Mouse (Mus musculus): ENCODE results near the gene Slit3. TPM values are rescaled to one million over a fixed set of nuclear protein-coding genes. Genes with fewer than 3 reads are reported as not detected.

Slit3 gene
- polyA plus RNA-seq, 1 experiment from 2014 or later, result 4.8 TPM

GRCm38 (mm10) chr11:35298526-35298925 is 177.5 kb downstream of the Slit3 start:
- Histone ChIP-seq H3K4me2 (replicated peaks; ENCODE audit: low read depth) (no peak overlapping the region), H3K9me3 (ENCODE audit: control insufficient read depth) (no peaks in the 10 kb centered on the region), H3K4me1 (replicated peaks; ENCODE audit: control insufficient read depth, insufficient read depth, low read length) (0 out of 2 replicates have a peak, but pooled peaks cover 6% of the 10 kb centered on the region), H3K27me3 (replicated peaks; ENCODE audit: control insufficient read depth, insufficient read depth, low read length) (no peaks in the 10 kb centered on the region), H3K9ac (ENCODE audit: low read depth, low read length) (no peak overlapping the region), H3K4me3 (ENCODE audit: low read depth, low read length) (no peak overlapping the region), H3K36me3 (ENCODE audit: control insufficient read depth, insufficient read depth) (no peaks in the 10 kb centered on the region), H3K27ac (ENCODE audit: low read depth, low read length) (no peak overlapping the region)
- WGBS, result 80% methylated on average over 2 of the region's 2 CpGs
- ATAC-seq, result no peak
- no peak for TF ChIP-seq CTCF (IDR thresholded peaks at IDR 0.05; ENCODE audit: low read depth)

GRCm38 (mm10) chr11:35299857-35300375 is 178.9 kb downstream of the Slit3 start:
- Histone ChIP-seq H3K4me1 (replicated peaks; ENCODE audit: control insufficient read depth, insufficient read depth, low read length) (0 out of 2 replicates have a peak, but pooled peaks cover 4% of the 10 kb centered on the region), H3K4me2 (replicated peaks; ENCODE audit: low read depth) (no peak overlapping the region), H3K9me3 (ENCODE audit: control insufficient read depth) (no peaks in the 10 kb centered on the region), H3K9ac (ENCODE audit: low read depth, low read length) (no peak overlapping the region), H3K4me3 (ENCODE audit: low read depth, low read length) (no peak overlapping the region), H3K36me3 (ENCODE audit: control insufficient read depth, insufficient read depth) (no peaks in the 10 kb centered on the region), H3K27ac (ENCODE audit: low read depth, low read length) (no peak overlapping the region), H3K27me3 (replicated peaks; ENCODE audit: control insufficient read depth, insufficient read depth, low read length) (no peaks in the 10 kb centered on the region)
- no peak for ATAC-seq
- no peak for TF ChIP-seq CTCF (IDR thresholded peaks at IDR 0.05; ENCODE audit: low read depth)
- WGBS, result 84% methylated on average over 7 of the region's 7 CpGs

- H3K27ac ChIP-seq (ENCODE audit: low read depth, low read length), result no peak overlapping the region
- no peak for ATAC-seq
- no peaks in the 10 kb centered on the region for H3K9me3 ChIP-seq (ENCODE audit: control insufficient read depth)
- no peak overlapping the region for H3K9ac ChIP-seq (ENCODE audit: low read depth, low read length)
- no peaks in the 10 kb centered on the region for H3K36me3 ChIP-seq (ENCODE audit: control insufficient read depth, insufficient read depth)
- no peak overlapping the region for H3K4me3 ChIP-seq (ENCODE audit: low read depth, low read length)
- H3K4me1 ChIP-seq (replicated peaks; ENCODE audit: control insufficient read depth, insufficient read depth, low read length), result no peaks in the 10 kb centered on the region
- H3K27me3 ChIP-seq (replicated peaks; ENCODE audit: control insufficient read depth, insufficient read depth, low read length), result no peaks in the 10 kb centered on the region
- WGBS, result 86% methylated on average over 5 of the region's 5 CpGs
- TF ChIP-seq CTCF (IDR thresholded peaks at IDR 0.05; ENCODE audit: low read depth), result no peak
- no peak overlapping the region for H3K4me2 ChIP-seq (replicated peaks; ENCODE audit: low read depth)
These were observed 181.2 kb downstream of the Slit3 start for GRCm38 (mm10) chr11:35302272-35302671.

GRCm38 (mm10) chr11:35304216-35304975 is 183.4 kb downstream of the Slit3 start:
- Histone ChIP-seq H3K4me2 (replicated peaks; ENCODE audit: low read depth) (no peak overlapping the region), H3K4me3 (ENCODE audit: low read depth, low read length) (no peak overlapping the region), H3K27ac (ENCODE audit: low read depth, low read length) (no peak overlapping the region), H3K9me3 (ENCODE audit: control insufficient read depth) (no peaks in the 10 kb centered on the region), H3K9ac (ENCODE audit: low read depth, low read length) (no peak overlapping the region), H3K36me3 (ENCODE audit: control insufficient read depth, insufficient read depth) (no peaks in the 10 kb centered on the region), H3K27me3 (replicated peaks; ENCODE audit: control insufficient read depth, insufficient read depth, low read length) (no peaks in the 10 kb centered on the region), H3K4me1 (replicated peaks; ENCODE audit: control insufficient read depth, insufficient read depth, low read length) (no peaks in the 10 kb centered on the region)
- 76% methylated on average over 8 of the region's 8 CpGs for whole genome bisulfite sequencing
- no peak for TF ChIP-seq CTCF (IDR thresholded peaks at IDR 0.05; ENCODE audit: low read depth)
- no peak for ATAC-seq

- Histone ChIP-seq H3K9me3 (ENCODE audit: control insufficient read depth) (no peaks in the 10 kb centered on the region), H3K27ac (ENCODE audit: low read depth, low read length) (no peak overlapping the region), H3K36me3 (ENCODE audit: control insufficient read depth, insufficient read depth) (no peaks in the 10 kb centered on the region), H3K4me3 (ENCODE audit: low read depth, low read length) (no peak overlapping the region), H3K4me1 (replicated peaks; ENCODE audit: control insufficient read depth, insufficient read depth, low read length) (no peaks in the 10 kb centered on the region), H3K27me3 (replicated peaks; ENCODE audit: control insufficient read depth, insufficient read depth, low read length) (no peaks in the 10 kb centered on the region), H3K4me2 (replicated peaks; ENCODE audit: low read depth) (no peak overlapping the region), H3K9ac (ENCODE audit: low read depth, low read length) (no peak overlapping the region)
- no peak for TF ChIP-seq CTCF (IDR thresholded peaks at IDR 0.05; ENCODE audit: low read depth)
- WGBS, result 71% methylated on average over 5 of the region's 5 CpGs
- no peak for ATAC-seq
These were observed 184.1 kb downstream of the Slit3 start for GRCm38 (mm10) chr11:35305111-35305510.

- no peak for TF ChIP-seq CTCF (IDR thresholded peaks at IDR 0.05; ENCODE audit: low read depth)
- no peaks in the 10 kb centered on the region for H3K9me3 ChIP-seq (ENCODE audit: control insufficient read depth)
- ATAC-seq, result no peak
- 80% methylated on average over 3 of the region's 3 CpGs for WGBS
- H3K27ac ChIP-seq (ENCODE audit: low read depth, low read length), result no peak overlapping the region
- H3K9ac ChIP-seq (ENCODE audit: low read depth, low read length), result no peak overlapping the region
- no peaks in the 10 kb centered on the region for H3K36me3 ChIP-seq (ENCODE audit: control insufficient read depth, insufficient read depth)
- no peaks in the 10 kb centered on the region for H3K27me3 ChIP-seq (replicated peaks; ENCODE audit: control insufficient read depth, insufficient read depth, low read length)
- no peak overlapping the region for H3K4me2 ChIP-seq (replicated peaks; ENCODE audit: low read depth)
- H3K4me1 ChIP-seq (replicated peaks; ENCODE audit: control insufficient read depth, insufficient read depth, low read length), result no peaks in the 10 kb centered on the region
- H3K4me3 ChIP-seq (ENCODE audit: low read depth, low read length), result no peak overlapping the region
These were observed 184.9 kb downstream of the Slit3 start for GRCm38 (mm10) chr11:35305910-35306309.

All from intestine, postnatal 0 days (tissue).